Mouse (Mus musculus): ENCODE results near the gene Cers2. TPM values are rescaled to one million over a fixed set of nuclear protein-coding genes. Genes with fewer than 3 reads are reported as not detected.
A peak's percentile ranks its signal among the peaks of the same experiment; 100 is the strongest.

Cers2 gene
- polyA plus RNA-seq, 1 experiment from 2014 or later, result 97.4 TPM

GRCm38 (mm10) chr3:95277149-95277551 is 37.4 kb upstream of the Cers2 start:
- peaks cover 5% of the 10 kb centered on the region for H3K4me1 ChIP-seq (ENCODE audit: control insufficient read depth, insufficient read depth, low read depth, low read length)
- H3K27ac ChIP-seq (ENCODE audit: low read depth, low read length), result no peak overlapping the region
- H3K9ac ChIP-seq (ENCODE audit: low read depth, low read length), result no peak overlapping the region
- no peaks in the 10 kb centered on the region for H3K27me3 ChIP-seq (replicated peaks; ENCODE audit: control insufficient read depth, insufficient read depth, low read length)
- no peak overlapping the region for H3K4me2 ChIP-seq (ENCODE audit: low read length)
- no peak for ATAC-seq
- H3K36me3 ChIP-seq (ENCODE audit: control insufficient read depth, insufficient read depth, low read length), result 0 out of 2 replicates have a peak, but pooled peaks cover 2% of the 10 kb centered on the region
- no peaks in the 10 kb centered on the region for H3K9me3 ChIP-seq (ENCODE audit: control insufficient read depth, low read length)
- 83% methylated on average over 1 of the region's 1 CpGs for WGBS
- no peak overlapping the region for H3K4me3 ChIP-seq (ENCODE audit: low read length)

GRCm38 (mm10) chr3:95280747-95281146 is 33.8 kb upstream of the Cers2 start:
- Histone ChIP-seq H3K9me3 (ENCODE audit: control insufficient read depth, low read length) (no peaks in the 10 kb centered on the region), H3K4me2 (ENCODE audit: low read length) (peak overlapping the region; percentile 91), H3K4me3 (ENCODE audit: low read length) (peak overlapping the region; percentile 54), H3K9ac (ENCODE audit: low read depth, low read length) (peak overlapping the region; percentile 91), H3K27me3 (replicated peaks; ENCODE audit: control insufficient read depth, insufficient read depth, low read length) (no peaks in the 10 kb centered on the region), H3K4me1 (ENCODE audit: control insufficient read depth, insufficient read depth, low read depth, low read length) (peaks cover 18% of the 10 kb centered on the region), H3K36me3 (ENCODE audit: control insufficient read depth, insufficient read depth, low read length) (0 out of 2 replicates have a peak, but pooled peaks cover 2% of the 10 kb centered on the region), H3K27ac (ENCODE audit: low read depth, low read length) (peak overlapping the region; percentile 85)
- 24% methylated on average over 8 of the region's 8 CpGs for WGBS
- no peak for ATAC-seq

GRCm38 (mm10) chr3:95281216-95282126 is 33.1 kb upstream of the Cers2 start, which contains the start of the genes Mindy1 and Prune1:
Mindy1 (plus strand) TSS chr3:95281345.
Prune1 (minus strand) TSS chr3:95282076.
- Histone ChIP-seq H3K27me3 (replicated peaks; ENCODE audit: control insufficient read depth, insufficient read depth, low read length) (no peaks in the 10 kb centered on the region), H3K4me3 (ENCODE audit: low read length) (peak within 1 kb of the TSS; percentile 54), H3K9ac (ENCODE audit: low read depth, low read length) (peak within 1 kb of the TSS; percentile 91), H3K9me3 (ENCODE audit: control insufficient read depth, low read length) (no peaks in the 10 kb centered on the region), H3K4me1 (ENCODE audit: control insufficient read depth, insufficient read depth, low read depth, low read length) (peaks cover 18% of the 10 kb centered on the region), H3K4me2 (ENCODE audit: low read length) (peak within 1 kb of the TSS; percentile 91), H3K27ac (ENCODE audit: low read depth, low read length) (peak within 1 kb of the TSS; percentile 95), H3K36me3 (ENCODE audit: control insufficient read depth, insufficient read depth, low read length) (0 out of 2 replicates have a peak, but pooled peaks cover 2% of the 10 kb centered on the region)
- WGBS, result under 1% methylated on average over 53 of the region's 53 CpGs
- peak; percentile 92 for ATAC-seq

GRCm38 (mm10) chr3:95282381-95282864 is 32.2 kb upstream of the Cers2 start:
- WGBS, result under 1% methylated on average over 11 of the region's 11 CpGs
- peak overlapping the region; percentile 85 for H3K9ac ChIP-seq (ENCODE audit: low read depth, low read length)
- no peaks in the 10 kb centered on the region for H3K36me3 ChIP-seq (ENCODE audit: control insufficient read depth, insufficient read depth, low read length)
- 0 out of 2 replicates have a peak, but pooled peaks have one; percentile 0 for ATAC-seq
- no peaks in the 10 kb centered on the region for H3K9me3 ChIP-seq (ENCODE audit: control insufficient read depth, low read length)
- H3K27me3 ChIP-seq (replicated peaks; ENCODE audit: control insufficient read depth, insufficient read depth, low read length), result no peaks in the 10 kb centered on the region
- peak overlapping the region; percentile 54 for H3K4me3 ChIP-seq (ENCODE audit: low read length)
- peaks cover 18% of the 10 kb centered on the region for H3K4me1 ChIP-seq (ENCODE audit: control insufficient read depth, insufficient read depth, low read depth, low read length)
- H3K4me2 ChIP-seq (ENCODE audit: low read length), result peak overlapping the region; percentile 91
- peak overlapping the region; percentile 95 for H3K27ac ChIP-seq (ENCODE audit: low read depth, low read length)

GRCm38 (mm10) chr3:95282865-95283588 is 31.6 kb upstream of the Cers2 start:
- H3K27me3 ChIP-seq (replicated peaks; ENCODE audit: control insufficient read depth, insufficient read depth, low read length), result no peaks in the 10 kb centered on the region
- no peaks in the 10 kb centered on the region for H3K36me3 ChIP-seq (ENCODE audit: control insufficient read depth, insufficient read depth, low read length)
- peak; percentile 63 for ATAC-seq
- H3K27ac ChIP-seq (ENCODE audit: low read depth, low read length), result peak overlapping the region; percentile 95
- no peaks in the 10 kb centered on the region for H3K9me3 ChIP-seq (ENCODE audit: control insufficient read depth, low read length)
- H3K4me1 ChIP-seq (ENCODE audit: control insufficient read depth, insufficient read depth, low read depth, low read length), result peaks cover 18% of the 10 kb centered on the region
- H3K4me3 ChIP-seq (ENCODE audit: low read length), result peak overlapping the region; percentile 54
- peak overlapping the region; percentile 91 for H3K4me2 ChIP-seq (ENCODE audit: low read length)
- peak overlapping the region; percentile 85 for H3K9ac ChIP-seq (ENCODE audit: low read depth, low read length)
- WGBS, result under 1% methylated on average over 49 of the region's 51 CpGs

- Histone ChIP-seq H3K4me1 (ENCODE audit: control insufficient read depth, insufficient read depth, low read depth, low read length) (peaks cover 18% of the 10 kb centered on the region), H3K9me3 (ENCODE audit: control insufficient read depth, low read length) (no peaks in the 10 kb centered on the region), H3K9ac (ENCODE audit: low read depth, low read length) (peak overlapping the region; percentile 85), H3K4me2 (ENCODE audit: low read length) (peak overlapping the region; percentile 91), H3K36me3 (ENCODE audit: control insufficient read depth, insufficient read depth, low read length) (0 out of 2 replicates have a peak, but pooled peaks cover 4% of the 10 kb centered on the region), H3K4me3 (ENCODE audit: low read length) (peak overlapping the region; percentile 54), H3K27me3 (replicated peaks; ENCODE audit: control insufficient read depth, insufficient read depth, low read length) (no peaks in the 10 kb centered on the region), H3K27ac (ENCODE audit: low read depth, low read length) (peak overlapping the region; percentile 95)
- no peak for ATAC-seq
- 4% methylated on average over 7 of the region's 7 CpGs for WGBS
Measured at GRCm38 (mm10) chr3:95283589-95283941, 31.0 kb upstream of the Cers2 start.

- no peaks in the 10 kb centered on the region for H3K9me3 ChIP-seq (ENCODE audit: control insufficient read depth, low read length)
- no peak for ATAC-seq
Measured at GRCm38 (mm10) chr3:95284062-95284461, 30.5 kb upstream of the Cers2 start.

GRCm38 (mm10) chr3:95284501-95285281 is 29.9 kb upstream of the Cers2 start:
- Histone ChIP-seq H3K27ac (ENCODE audit: low read depth, low read length) (no peak overlapping the region), H3K36me3 (ENCODE audit: control insufficient read depth, insufficient read depth, low read length) (0 out of 2 replicates have a peak, but pooled peaks cover 6% of the 10 kb centered on the region), H3K27me3 (replicated peaks; ENCODE audit: control insufficient read depth, insufficient read depth, low read length) (no peaks in the 10 kb centered on the region), H3K9ac (ENCODE audit: low read depth, low read length) (no peak overlapping the region), H3K4me1 (ENCODE audit: control insufficient read depth, insufficient read depth, low read depth, low read length) (peaks cover 16% of the 10 kb centered on the region), H3K9me3 (ENCODE audit: control insufficient read depth, low read length) (no peaks in the 10 kb centered on the region), H3K4me2 (ENCODE audit: low read length) (peak overlapping the region; percentile 91), H3K4me3 (ENCODE audit: low read length) (no peak overlapping the region)
- 89% methylated on average over 12 of the region's 12 CpGs for WGBS
- no peak for ATAC-seq

More at GRCm38 (mm10) chr3:95284062-95284461, 30.5 kb upstream of the Cers2 start:
- H3K27me3 ChIP-seq (replicated peaks; ENCODE audit: control insufficient read depth, insufficient read depth, low read length), result no peaks in the 10 kb centered on the region
- H3K9ac ChIP-seq (ENCODE audit: low read depth, low read length), result peak overlapping the region; percentile 85
- no peak overlapping the region for H3K27ac ChIP-seq (ENCODE audit: low read depth, low read length)
- 14% methylated on average over 1 of the region's 1 CpGs for WGBS
- H3K4me1 ChIP-seq (ENCODE audit: control insufficient read depth, insufficient read depth, low read depth, low read length), result peaks cover 18% of the 10 kb centered on the region
- 0 out of 2 replicates have a peak, but pooled peaks cover 6% of the 10 kb centered on the region for H3K36me3 ChIP-seq (ENCODE audit: control insufficient read depth, insufficient read depth, low read length)
- peak overlapping the region; percentile 91 for H3K4me2 ChIP-seq (ENCODE audit: low read length)
- peak overlapping the region; percentile 54 for H3K4me3 ChIP-seq (ENCODE audit: low read length)

Measured in hindbrain, embryonic 16.5 days (tissue).